Mouse (Mus musculus): Measurements from ENCODE around the gene Gm7714.
"Not testable (repeated sequence)": the region's sequence is repeated elsewhere in the genome, so short reads cannot be mapped to it uniquely, and the experiment has no call there.

DNA sequence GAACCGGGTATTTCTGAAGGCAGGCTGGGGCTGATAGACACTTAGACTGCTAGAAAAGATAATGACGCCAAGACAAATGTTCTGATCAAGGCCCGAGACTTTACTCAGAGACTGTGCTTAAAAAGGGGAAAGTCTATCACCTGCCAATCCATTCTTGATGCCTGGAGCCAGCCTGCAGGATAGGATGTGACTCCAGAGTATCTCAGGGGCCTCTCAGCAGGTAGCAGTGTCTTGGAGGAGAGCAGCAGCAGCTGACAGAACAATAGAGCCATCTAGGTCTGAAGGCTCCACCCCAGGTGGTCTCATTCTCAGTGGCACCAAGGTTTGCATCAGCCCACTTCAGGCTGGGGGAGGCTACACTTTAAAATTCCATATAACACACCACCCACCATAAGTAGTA, 42.6 kb downstream of the Gm7714 start:
- not testable (repeated sequence) for TF ChIP-seq GATA1 (IDR thresholded peaks at IDR 0.05; ENCODE audit: borderline replicate concordance, low read length); POLR2AphosphoS5 (IDR thresholded peaks at IDR 0.05; ENCODE audit: insufficient replicate concordance, low read depth, low read length); CTCF (IDR thresholded peaks at IDR 0.05; ENCODE audit: low read depth, low read length); GATA2 (IDR thresholded peaks at IDR 0.05; ENCODE audit: borderline replicate concordance, low read depth, low read length)

Measured in G1E (cell line).